Mouse (Mus musculus): ENCODE results near the gene Gm49322. TPM values are rescaled to one million over a fixed set of nuclear protein-coding genes. Genes with fewer than 3 reads are reported as not detected.

Gm49322 gene
- polyA plus RNA-seq, 1 experiment from 2014 or later = 1.1 TPM

- no peaks in the 10 kb centered on the region for H3K36me3 ChIP-seq (ENCODE audit: insufficient read depth, low read length)
- DNase-seq (ENCODE audit: low spot score) (peak; percentile 100), ATAC-seq (peak; percentile 96)
- TF ChIP-seq CTCF (IDR thresholded peaks at IDR 0.05) (no peak), EP300 (IDR thresholded peaks at IDR 0.05) (peak; percentile 57; the same call in 1 of the 2 replicates)
- peak overlapping the region; percentile 91 for H3K4me2 ChIP-seq (replicated peaks; ENCODE audit: low read depth, low read length)
- H3K27ac ChIP-seq (ENCODE audit: low read length) = peak overlapping the region; percentile 93
- peak overlapping the region; percentile 69 for H3K4me3 ChIP-seq (ENCODE audit: low read depth, low read length)
- WGBS = under 1% methylated on average over 64 of the region's 64 CpGs
- H3K4me1 ChIP-seq (ENCODE audit: insufficient read depth, low read depth, low read length) = peaks cover 9% of the 10 kb centered on the region; the same call in 1 of the 2 replicates
- H3K27me3 ChIP-seq (replicated peaks; ENCODE audit: insufficient read depth, low read length) = no peaks in the 10 kb centered on the region
- H3K9me3 ChIP-seq (ENCODE audit: low read length) = no peaks in the 10 kb centered on the region
- 0 out of 2 replicates have a peak overlapping the region, but pooled peaks have one; percentile 30 for H3K9ac ChIP-seq (replicated peaks; ENCODE audit: low read depth)
Measured at GRCm38 (mm10) chr10:80621940-80622660, 16.3 kb downstream of the Gm49322 start.

GRCm38 (mm10) chr10:80622661-80623456, 17.0 kb downstream of the Gm49322 start, which contains the start of gene Csnk1g2:
Gene Csnk1g2, plus strand, starts transcription at chr10:80622838.
- under 1% methylated on average over 54 of the region's 85 CpGs for WGBS
- peak within 1 kb of the TSS; percentile 91 for H3K4me2 ChIP-seq (replicated peaks; ENCODE audit: low read depth, low read length)
- ATAC-seq (peak; percentile 15), DNase-seq (ENCODE audit: low spot score) (peak; percentile 19)
- peak within 1 kb of the TSS; percentile 93 for H3K27ac ChIP-seq (ENCODE audit: low read length)
- H3K27me3 ChIP-seq (replicated peaks; ENCODE audit: insufficient read depth, low read length) = no peaks in the 10 kb centered on the region
- no peak for TF ChIP-seq EP300 (IDR thresholded peaks at IDR 0.05)
- peak; percentile 33; the same call in 1 of the 2 replicates for TF ChIP-seq CTCF (IDR thresholded peaks at IDR 0.05)
- H3K9ac ChIP-seq (replicated peaks; ENCODE audit: low read depth) = peak within 1 kb of the TSS; percentile 84
- H3K9me3 ChIP-seq (ENCODE audit: low read length) = no peaks in the 10 kb centered on the region
- peak within 1 kb of the TSS; percentile 69 for H3K4me3 ChIP-seq (ENCODE audit: low read depth, low read length)
- H3K36me3 ChIP-seq (ENCODE audit: insufficient read depth, low read length) = no peaks in the 10 kb centered on the region
- peaks cover 13% of the 10 kb centered on the region; the same call in 1 of the 2 replicates for H3K4me1 ChIP-seq (ENCODE audit: insufficient read depth, low read depth, low read length)

GRCm38 (mm10) chr10:80623457-80624191, 17.8 kb downstream of the Gm49322 start:
- Histone ChIP-seq H3K9ac (replicated peaks; ENCODE audit: low read depth) (peak overlapping the region; percentile 84), H3K27ac (ENCODE audit: low read length) (peak overlapping the region; percentile 81), H3K4me1 (ENCODE audit: insufficient read depth, low read depth, low read length) (peaks cover 13% of the 10 kb centered on the region; the same call in 1 of the 2 replicates), H3K27me3 (replicated peaks; ENCODE audit: insufficient read depth, low read length) (no peaks in the 10 kb centered on the region), H3K4me3 (ENCODE audit: low read depth, low read length) (peak overlapping the region; percentile 69), H3K36me3 (ENCODE audit: insufficient read depth, low read length) (no peaks in the 10 kb centered on the region), H3K9me3 (ENCODE audit: low read length) (no peaks in the 10 kb centered on the region), H3K4me2 (replicated peaks; ENCODE audit: low read depth, low read length) (peak overlapping the region; percentile 91)
- TF ChIP-seq EP300 (IDR thresholded peaks at IDR 0.05) = no peak; the same call in 1 of the 2 replicates
- TF ChIP-seq CTCF (IDR thresholded peaks at IDR 0.05) = no peak; the same call in 1 of the 2 replicates
- DNase-seq (ENCODE audit: low spot score) (peak; percentile 75), ATAC-seq (no peak)
- 12% methylated on average over 13 of the region's 15 CpGs for WGBS

- Histone ChIP-seq H3K36me3 (ENCODE audit: insufficient read depth, low read length) (no peaks in the 10 kb centered on the region), H3K4me3 (ENCODE audit: low read depth, low read length) (no peak overlapping the region), H3K4me2 (replicated peaks; ENCODE audit: low read depth, low read length) (no peak overlapping the region), H3K9ac (replicated peaks; ENCODE audit: low read depth) (no peak overlapping the region), H3K27me3 (replicated peaks; ENCODE audit: insufficient read depth, low read length) (no peaks in the 10 kb centered on the region), H3K27ac (ENCODE audit: low read length) (no peak overlapping the region), H3K4me1 (ENCODE audit: insufficient read depth, low read depth, low read length) (peaks cover 13% of the 10 kb centered on the region; the same call in 1 of the 2 replicates), H3K9me3 (ENCODE audit: low read length) (no peaks in the 10 kb centered on the region)
- ATAC-seq (no peak), DNase-seq (ENCODE audit: low spot score) (no peak)
- TF ChIP-seq EP300 (IDR thresholded peaks at IDR 0.05) (no peak), CTCF (IDR thresholded peaks at IDR 0.05) (no peak)
- 86% methylated on average over 4 of the region's 4 CpGs for WGBS
Measured at GRCm38 (mm10) chr10:80625764-80626163, 19.9 kb downstream of the Gm49322 start.

- Histone ChIP-seq H3K9ac (replicated peaks; ENCODE audit: low read depth) (no peak overlapping the region), H3K4me2 (replicated peaks; ENCODE audit: low read depth, low read length) (no peak overlapping the region), H3K27me3 (replicated peaks; ENCODE audit: insufficient read depth, low read length) (no peaks in the 10 kb centered on the region), H3K27ac (ENCODE audit: low read length) (no peak overlapping the region), H3K36me3 (ENCODE audit: insufficient read depth, low read length) (no peaks in the 10 kb centered on the region), H3K4me3 (ENCODE audit: low read depth, low read length) (no peak overlapping the region), H3K4me1 (ENCODE audit: insufficient read depth, low read depth, low read length) (peaks cover 13% of the 10 kb centered on the region; the same call in 1 of the 2 replicates), H3K9me3 (ENCODE audit: low read length) (no peaks in the 10 kb centered on the region)
- WGBS = 44% methylated on average over 2 of the region's 2 CpGs
- TF ChIP-seq CTCF (IDR thresholded peaks at IDR 0.05) (no peak), EP300 (IDR thresholded peaks at IDR 0.05) (no peak)
- DNase-seq (ENCODE audit: low spot score) = peak; percentile 63
- ATAC-seq = peak; percentile 35
Measured at GRCm38 (mm10) chr10:80627685-80628084, 21.9 kb downstream of the Gm49322 start.

Measured in lung, postnatal 0 days (tissue).